Mouse (Mus musculus) R1 (cell line): Measurements from ENCODE around the gene Tssc4.
A peak's percentile ranks its signal among the peaks of the same experiment; 100 is the strongest.

ENCODE experiments used
- DNase-seq: peaks from one replicate; pipeline ENCODE4 v3.0.0-alpha.2; 2018; ENCODE audit warnings: low read depth, low spot score

The Tssc4 gene

GRCm38 (mm10) chr7:143109696-143110095 lies 40.6 kb downstream of the Tssc4 start:
- DNase-seq = no peak

DNA sequence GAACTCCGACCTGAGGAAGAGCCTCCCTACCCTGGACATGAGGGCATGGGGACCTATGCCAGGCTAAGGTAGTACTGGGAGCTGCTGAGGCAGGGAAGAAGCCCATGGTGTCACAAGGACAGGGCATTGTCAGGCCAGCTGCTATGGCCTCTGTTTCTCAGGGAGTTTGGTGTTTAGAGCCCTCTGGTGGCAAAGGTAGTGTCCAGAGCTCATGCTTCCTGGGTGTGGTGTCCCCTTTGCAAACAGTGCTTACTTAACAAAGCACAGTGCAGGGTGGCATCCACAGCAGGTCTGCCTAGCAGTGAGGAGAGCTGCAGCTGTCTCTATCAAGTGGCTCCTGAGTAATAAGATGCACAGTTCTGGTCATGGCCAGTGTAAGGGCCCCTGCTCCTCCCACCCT lies 41.8 kb downstream of the Tssc4 start:
- DNase-seq = no peak

DNA sequence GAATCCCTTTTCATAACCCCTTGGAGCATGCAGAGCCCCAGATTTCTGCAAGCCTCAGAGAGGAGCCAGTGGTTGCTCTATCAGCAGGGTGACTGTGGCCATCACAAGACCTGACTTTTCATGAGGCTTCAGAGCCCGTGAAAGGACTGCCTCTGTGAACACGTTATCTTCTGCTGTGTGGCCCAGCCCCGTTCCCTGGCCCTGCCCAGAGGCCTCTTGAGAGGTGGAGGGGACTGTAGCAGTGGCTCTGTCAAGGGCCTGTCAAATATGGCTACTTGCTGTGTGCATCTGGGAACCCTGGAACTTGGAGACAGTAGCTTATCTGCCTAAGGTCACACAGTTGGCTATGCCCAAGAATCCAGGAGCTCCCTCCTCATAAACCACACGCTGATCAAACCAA lies 42.7 kb downstream of the Tssc4 start:
- no peak for DNase-seq

DNA sequence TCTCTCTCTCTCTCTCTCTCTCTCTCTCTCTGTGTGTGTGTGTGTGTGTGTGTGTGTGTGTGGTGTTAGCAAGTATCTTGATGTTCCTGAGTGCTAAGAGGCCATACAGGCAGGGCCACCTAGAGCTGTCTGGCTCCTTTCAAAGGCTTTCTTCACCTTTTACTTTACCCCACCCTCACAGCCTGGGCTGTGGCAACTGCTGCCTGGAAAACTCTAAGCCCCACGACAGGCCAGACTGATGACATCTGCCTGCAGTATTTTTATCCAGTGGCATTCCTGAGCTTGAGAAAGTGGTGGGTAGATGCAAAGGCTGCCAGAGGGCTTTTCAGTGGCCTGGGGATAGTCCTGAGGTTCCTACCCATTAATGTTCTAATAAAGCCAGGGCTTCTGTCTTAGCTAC lies 43.3 kb downstream of the Tssc4 start:
- DNase-seq = no peak

DNA sequence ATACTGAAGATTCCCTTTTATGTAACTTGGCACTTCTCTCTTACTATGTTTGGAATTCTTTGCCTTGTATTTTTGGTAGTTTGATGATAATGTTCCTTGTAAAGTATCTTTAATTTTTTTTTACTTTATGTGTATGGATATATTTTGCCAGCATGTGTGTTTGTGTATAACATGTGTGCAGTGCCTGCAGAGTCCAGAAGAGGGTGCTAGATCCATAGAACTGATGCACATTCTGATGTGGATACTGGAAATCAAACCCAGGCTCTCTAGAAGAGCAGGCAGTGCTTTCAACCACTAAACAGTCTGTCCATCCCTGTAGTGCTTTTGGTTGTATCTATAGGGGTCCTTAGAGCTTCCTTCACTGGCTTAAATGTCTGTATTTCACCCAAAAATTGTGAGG lies 45.7 kb downstream of the Tssc4 start:
- DNase-seq = peak; percentile 62

DNA sequence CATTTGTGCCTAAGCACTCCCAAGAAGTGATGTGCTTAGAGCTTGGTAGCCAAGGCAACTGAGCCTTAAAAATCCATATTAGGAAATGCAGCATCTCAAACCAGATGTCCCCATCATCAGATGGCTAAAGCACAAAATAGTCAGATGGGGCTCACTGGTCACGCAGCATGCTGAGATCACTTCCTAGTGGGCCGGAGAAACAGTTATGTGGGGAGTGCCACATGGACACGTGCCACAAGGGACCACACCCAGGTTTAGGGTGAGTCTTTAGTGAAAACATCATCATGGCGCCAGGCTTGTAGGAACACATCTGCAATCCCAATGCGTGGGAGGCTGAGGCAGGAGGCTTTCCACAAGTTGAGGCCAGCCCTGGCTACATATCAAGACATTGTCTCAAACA lies 47.5 kb downstream of the Tssc4 start:
- DNase-seq = peak; percentile 73

DNA sequence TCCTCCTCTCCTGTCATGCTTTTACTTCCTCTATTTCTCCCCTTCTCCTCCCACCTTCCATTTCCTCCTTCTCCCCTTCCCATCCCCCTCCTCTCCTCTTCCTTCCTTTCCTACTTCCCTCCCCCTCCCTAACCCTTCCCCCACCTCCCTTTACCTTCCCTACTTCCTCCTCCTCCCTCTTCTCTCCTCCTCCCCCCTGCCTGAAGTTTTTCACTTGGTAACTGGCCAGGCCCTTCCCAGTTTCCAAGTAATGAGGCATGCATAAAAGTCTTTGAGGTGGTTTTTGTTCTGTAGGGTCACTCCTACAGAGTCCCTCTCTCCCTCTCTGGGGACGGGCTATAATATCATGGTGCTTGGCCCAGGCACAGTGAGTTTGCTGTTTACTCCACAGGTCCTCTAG lies 50.4 kb downstream of the Tssc4 start:
- DNase-seq = peak; percentile 95

DNA sequence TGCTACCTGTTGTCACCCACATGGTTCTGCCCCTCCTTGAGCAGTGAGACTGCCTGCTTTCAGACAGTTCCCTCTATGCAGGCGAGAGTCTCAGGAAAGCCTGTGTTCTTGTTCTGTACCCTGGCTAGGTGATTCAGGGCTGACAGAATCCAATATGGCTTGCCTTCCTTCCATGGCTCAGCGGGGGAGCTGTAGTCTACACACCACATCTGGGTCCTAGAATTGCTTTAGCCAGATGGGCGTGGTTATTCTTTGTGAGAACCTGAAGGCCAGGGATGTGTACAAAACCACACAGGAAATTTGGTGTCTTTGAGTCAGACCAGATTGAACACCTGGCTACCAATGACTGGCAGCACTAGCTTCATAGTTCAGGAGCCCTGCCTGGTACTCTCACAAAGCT lies 50.8 kb downstream of the Tssc4 start:
- DNase-seq = peak; percentile 97
